Mouse (Mus musculus): ENCODE measurements around the gene Chst10. TPM values are rescaled to one million over a fixed set of nuclear protein-coding genes. Genes with fewer than 3 reads are reported as not detected.

Chst10 gene
- polyA plus RNA-seq, 1 experiment from 2014 or later = 2.9 TPM

DNA sequence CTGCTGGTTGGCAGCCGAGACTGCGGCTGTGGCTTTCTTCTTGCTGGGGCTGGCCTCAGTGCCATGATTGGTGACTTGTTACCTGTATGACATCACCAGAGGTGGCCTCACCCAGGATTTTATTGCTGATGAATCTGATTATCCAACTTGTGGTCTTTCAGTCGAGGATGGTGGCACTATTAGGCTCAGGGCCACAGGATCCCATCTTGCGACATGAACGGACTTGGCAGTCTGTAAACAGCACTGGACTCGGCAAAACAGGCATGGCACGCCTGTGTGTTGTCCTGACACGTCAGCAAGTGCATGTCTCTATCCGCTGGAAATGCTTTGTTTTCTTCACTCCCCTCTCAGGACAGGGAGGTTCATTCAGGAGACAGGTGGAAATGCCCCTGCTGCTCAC, 33.6 kb downstream of the Chst10 start:
- H3K4me3 ChIP-seq (replicated peaks) = no peak overlapping the region

GRCm38 (mm10) chr1:38862213-38862612, 35.7 kb downstream of the Chst10 start:
- Histone ChIP-seq H3K4me3 (replicated peaks) (no peak overlapping the region), H3K27ac (no peak overlapping the region), H3K4me1 (no peaks in the 10 kb centered on the region), H3K9ac (no peak overlapping the region), H3K27me3 (replicated peaks) (no peaks in the 10 kb centered on the region), H3K9me3 (no peaks in the 10 kb centered on the region), H3K36me3 (no peaks in the 10 kb centered on the region), H3K4me2 (no peak overlapping the region)
- no peak for ATAC-seq (ENCODE audit: insufficient read depth, low FRiP score, low read depth)
- WGBS = 20% methylated on average over 4 of the region's 4 CpGs

More for the DNA sequence above, 33.6 kb downstream of the Chst10 start:
- no peak overlapping the region for H3K27ac ChIP-seq
- WGBS = 76% methylated on average over 9 of the region's 9 CpGs
- no peak overlapping the region for H3K4me2 ChIP-seq
- H3K9ac ChIP-seq = no peak overlapping the region
- H3K36me3 ChIP-seq = no peaks in the 10 kb centered on the region
- no peaks in the 10 kb centered on the region for H3K27me3 ChIP-seq (replicated peaks)
- no peaks in the 10 kb centered on the region for H3K4me1 ChIP-seq
- no peaks in the 10 kb centered on the region for H3K9me3 ChIP-seq
- ATAC-seq (ENCODE audit: insufficient read depth, low FRiP score, low read depth) = no peak

DNA sequence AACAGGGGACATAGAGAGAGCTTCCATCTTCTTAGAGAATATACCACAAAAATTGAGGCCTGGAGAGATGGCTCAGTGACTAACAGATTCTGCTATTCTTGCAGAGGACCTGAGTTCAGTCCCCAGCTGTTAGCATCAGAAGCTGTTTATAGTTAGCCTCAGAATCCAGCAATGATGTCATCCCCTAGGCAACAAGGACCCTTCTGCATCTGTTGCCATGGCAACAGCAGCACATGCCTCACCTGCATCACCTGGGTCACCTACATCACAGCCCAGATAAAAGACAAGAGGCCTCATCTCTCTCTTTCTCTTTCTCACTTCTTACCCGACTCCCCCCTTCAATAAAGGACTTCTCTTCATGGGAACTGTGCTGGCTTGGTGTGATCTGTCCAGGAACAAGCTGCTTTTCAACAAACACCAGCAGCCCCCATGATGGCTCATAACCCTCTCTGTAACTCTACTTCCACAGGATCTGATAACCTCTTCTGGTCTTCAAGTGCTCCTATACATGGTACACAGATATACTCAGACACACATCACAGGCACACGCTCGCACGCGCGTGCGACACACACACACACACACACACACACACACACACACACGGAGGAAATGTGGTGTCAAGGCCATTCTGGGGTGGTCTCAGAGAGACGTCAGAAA, 37.0 kb downstream of the Chst10 start:
- ATAC-seq (ENCODE audit: insufficient read depth, low FRiP score, low read depth) = no peak
- Histone ChIP-seq H3K9me3 (no peaks in the 10 kb centered on the region), H3K4me1 (no peaks in the 10 kb centered on the region), H3K4me2 (no peak overlapping the region), H3K9ac (no peak overlapping the region), H3K36me3 (no peaks in the 10 kb centered on the region), H3K4me3 (replicated peaks) (no peak overlapping the region), H3K27ac (no peak overlapping the region), H3K27me3 (replicated peaks) (no peaks in the 10 kb centered on the region)
- WGBS = 87% methylated on average over 9 of the region's 9 CpGs

DNA sequence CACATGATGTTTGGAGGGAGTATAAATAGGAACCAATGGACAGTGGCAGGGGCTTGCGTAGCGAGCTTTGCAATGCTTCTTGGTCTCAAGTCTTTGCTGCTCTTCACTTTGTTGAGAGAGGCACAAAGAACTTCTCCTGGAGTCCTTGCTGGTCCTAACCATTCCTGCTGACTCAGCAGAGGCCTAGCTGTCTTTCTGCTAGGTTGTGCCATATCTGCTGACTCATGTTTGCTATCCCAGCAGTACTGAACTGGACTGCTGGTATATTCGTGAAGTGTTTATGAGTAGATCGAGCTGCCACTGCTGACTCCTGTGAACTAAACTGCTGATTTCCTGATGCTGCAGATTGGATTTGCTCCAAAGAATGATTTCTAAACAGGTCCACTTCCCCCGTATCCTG, 37.8 kb downstream of the Chst10 start:
- ATAC-seq (ENCODE audit: insufficient read depth, low FRiP score, low read depth) = no peak

DNA sequence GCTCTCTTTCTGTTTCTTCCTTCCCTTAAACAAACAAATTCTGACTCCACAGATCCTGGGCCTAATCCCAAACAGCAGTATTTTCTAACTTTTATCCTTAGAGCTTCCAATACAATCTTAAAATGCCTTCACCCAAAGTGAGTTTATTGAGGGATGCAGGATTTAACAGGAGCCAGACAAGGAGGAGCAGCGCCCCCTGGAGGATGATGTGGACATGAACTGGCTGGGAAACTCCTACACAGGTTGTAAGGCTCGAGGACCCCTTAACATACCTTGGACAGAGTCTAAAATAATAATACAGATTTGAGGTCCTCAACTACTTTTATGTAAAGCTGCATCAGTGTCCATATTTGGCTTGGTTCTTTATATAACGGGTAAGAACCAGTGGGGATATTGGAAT, 41.8 kb downstream of the Chst10 start:
- peak overlapping the region; percentile 17; the same call in 1 of the 2 replicates for H3K4me2 ChIP-seq
- no peaks in the 10 kb centered on the region for H3K36me3 ChIP-seq
- WGBS = 21% methylated on average over 3 of the region's 3 CpGs
- no peaks in the 10 kb centered on the region for H3K9me3 ChIP-seq
- H3K27ac ChIP-seq = no peak overlapping the region
- no peaks in the 10 kb centered on the region for H3K27me3 ChIP-seq (replicated peaks)
- H3K9ac ChIP-seq = no peak overlapping the region
- no peak overlapping the region for H3K4me3 ChIP-seq (replicated peaks)
- no peaks in the 10 kb centered on the region for H3K4me1 ChIP-seq
- no peak for ATAC-seq (ENCODE audit: insufficient read depth, low FRiP score, low read depth)

More for the DNA sequence above, 37.8 kb downstream of the Chst10 start:
- no peak overlapping the region for H3K4me3 ChIP-seq (replicated peaks)
- H3K4me2 ChIP-seq = no peak overlapping the region
- 67% methylated on average over 5 of the region's 5 CpGs for WGBS
- H3K27me3 ChIP-seq (replicated peaks) = no peaks in the 10 kb centered on the region
- no peak overlapping the region for H3K27ac ChIP-seq
- H3K9me3 ChIP-seq = no peaks in the 10 kb centered on the region
- no peak overlapping the region for H3K9ac ChIP-seq
- no peaks in the 10 kb centered on the region for H3K4me1 ChIP-seq
- no peaks in the 10 kb centered on the region for H3K36me3 ChIP-seq

DNA sequence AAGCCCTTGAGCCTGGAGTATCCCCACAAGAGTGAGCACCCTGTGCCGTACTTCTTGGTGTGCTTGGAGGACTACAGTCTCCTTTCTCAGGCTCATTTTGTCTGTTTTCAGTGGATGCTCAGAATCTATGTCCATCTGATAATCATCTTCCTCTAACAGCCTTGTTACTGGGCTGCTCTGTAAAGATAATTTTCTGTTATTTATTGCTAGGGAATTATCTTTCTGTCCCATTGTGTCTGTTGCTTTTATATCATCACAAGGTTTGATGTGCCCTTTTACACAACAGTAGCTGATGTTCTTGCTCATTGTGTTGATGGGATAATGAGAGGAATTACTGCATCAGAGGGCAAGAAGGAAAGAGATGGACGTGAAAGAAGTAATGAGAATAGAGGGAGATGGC, 45.7 kb downstream of the Chst10 start:
- 53% methylated on average over 2 of the region's 2 CpGs for WGBS
- no peaks in the 10 kb centered on the region for H3K36me3 ChIP-seq
- H3K4me3 ChIP-seq (replicated peaks) = no peak overlapping the region
- no peaks in the 10 kb centered on the region for H3K9me3 ChIP-seq
- ATAC-seq (ENCODE audit: insufficient read depth, low FRiP score, low read depth) = no peak
- H3K4me2 ChIP-seq = no peak overlapping the region
- H3K4me1 ChIP-seq = no peaks in the 10 kb centered on the region
- H3K9ac ChIP-seq = no peak overlapping the region
- no peak overlapping the region for H3K27ac ChIP-seq
- H3K27me3 ChIP-seq (replicated peaks) = no peaks in the 10 kb centered on the region

DNA sequence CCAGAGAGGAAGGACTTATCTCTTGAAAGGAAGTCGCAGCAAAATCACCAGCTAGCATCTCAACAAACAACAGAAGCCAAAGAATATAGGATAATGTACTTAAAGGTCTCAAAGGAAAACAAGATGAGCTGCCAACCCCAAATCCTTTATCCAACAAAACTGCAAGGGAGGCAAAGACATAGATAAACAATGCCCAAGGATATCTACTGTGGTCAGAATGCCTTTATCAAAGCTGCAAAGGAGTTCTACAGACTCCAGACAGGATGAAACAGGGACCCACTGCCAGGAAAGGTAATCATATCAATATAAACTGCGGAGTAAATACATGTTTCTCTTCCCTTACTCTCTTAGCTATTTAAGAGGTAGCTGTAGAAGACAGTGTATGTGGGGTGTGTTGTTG, 47.3 kb downstream of the Chst10 start:
- no peak overlapping the region for H3K27ac ChIP-seq
- H3K4me1 ChIP-seq = no peaks in the 10 kb centered on the region
- no peaks in the 10 kb centered on the region for H3K36me3 ChIP-seq
- WGBS = 80% methylated on average over 2 of the region's 2 CpGs
- H3K4me2 ChIP-seq = no peak overlapping the region
- no peak overlapping the region for H3K9ac ChIP-seq
- H3K27me3 ChIP-seq (replicated peaks) = no peaks in the 10 kb centered on the region
- no peak for ATAC-seq (ENCODE audit: insufficient read depth, low FRiP score, low read depth)
- no peak overlapping the region for H3K4me3 ChIP-seq (replicated peaks)
- H3K9me3 ChIP-seq = no peaks in the 10 kb centered on the region

DNA sequence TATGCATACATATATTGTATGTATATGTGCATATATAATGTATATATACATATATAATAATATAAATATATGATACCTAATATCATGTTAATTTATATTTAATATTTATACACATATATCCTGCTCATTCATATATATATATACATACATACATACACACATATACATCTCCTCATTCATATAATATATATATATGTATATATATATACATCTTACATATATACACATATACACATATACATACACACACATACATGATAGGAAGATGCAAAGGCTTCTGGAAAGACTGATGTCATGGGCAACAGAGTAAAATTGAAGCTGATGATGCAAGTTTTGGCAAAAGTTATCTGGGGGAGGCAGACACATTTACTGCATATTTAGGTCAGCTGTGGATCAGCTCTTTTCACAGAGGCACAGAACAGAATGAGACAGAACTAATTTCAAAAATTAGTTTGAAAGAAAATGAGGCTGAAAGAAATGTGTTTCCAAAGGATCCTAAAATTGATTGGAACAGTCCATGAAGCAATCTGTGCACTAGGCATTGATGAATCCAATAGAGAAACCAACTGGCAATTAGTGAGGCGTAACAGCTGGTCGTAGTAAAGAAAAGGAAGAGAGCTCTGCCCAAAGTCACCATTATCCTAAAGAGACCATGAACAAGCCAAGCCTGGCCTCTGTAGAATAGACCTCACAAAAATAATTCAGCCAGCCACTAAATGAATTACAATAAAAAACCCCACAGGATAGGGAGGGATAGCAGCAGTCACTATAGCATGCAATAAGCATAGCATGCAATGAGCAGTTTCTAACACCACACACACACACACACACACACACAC, 49.3 kb downstream of the Chst10 start:
- H3K27me3 ChIP-seq (replicated peaks) = no peaks in the 10 kb centered on the region
- WGBS = 78% methylated on average over 2 of the region's 2 CpGs

DNA sequence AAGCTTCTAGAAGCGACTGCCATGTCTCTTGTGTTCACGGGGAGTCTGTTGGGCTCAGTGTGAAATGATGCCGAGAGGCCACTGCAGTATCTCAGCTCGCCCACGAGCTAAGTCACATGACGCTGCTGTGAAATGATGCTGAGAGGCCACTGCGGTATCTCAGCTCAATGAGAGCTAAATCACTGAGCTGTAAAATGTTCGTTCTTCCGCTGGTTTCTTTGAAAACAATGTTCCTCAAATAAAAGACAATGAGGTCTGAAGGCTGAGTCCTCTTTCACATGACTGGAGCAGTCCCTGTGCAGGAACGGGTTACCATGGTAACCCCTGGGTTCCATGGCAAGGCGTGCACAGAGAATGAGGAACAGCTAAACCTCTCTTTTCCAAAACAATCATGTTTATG, 50.0 kb downstream of the Chst10 start:
- WGBS = 64% methylated on average over 11 of the region's 11 CpGs
- Histone ChIP-seq H3K27me3 (replicated peaks) (no peaks in the 10 kb centered on the region), H3K9me3 (no peaks in the 10 kb centered on the region), H3K9ac (no peak overlapping the region), H3K4me3 (replicated peaks) (no peak overlapping the region), H3K27ac (no peak overlapping the region), H3K4me1 (no peaks in the 10 kb centered on the region), H3K4me2 (no peak overlapping the region), H3K36me3 (no peaks in the 10 kb centered on the region)
- ATAC-seq (ENCODE audit: insufficient read depth, low FRiP score, low read depth) = no peak

More for the DNA sequence above, 49.3 kb downstream of the Chst10 start:
- no peak overlapping the region for H3K9ac ChIP-seq
- H3K36me3 ChIP-seq = no peaks in the 10 kb centered on the region
- ATAC-seq (ENCODE audit: insufficient read depth, low FRiP score, low read depth) = no peak
- no peak overlapping the region for H3K4me3 ChIP-seq (replicated peaks)
- no peaks in the 10 kb centered on the region for H3K9me3 ChIP-seq
- H3K4me1 ChIP-seq = no peaks in the 10 kb centered on the region
- no peak overlapping the region for H3K4me2 ChIP-seq
- H3K27ac ChIP-seq = no peak overlapping the region

DNA sequence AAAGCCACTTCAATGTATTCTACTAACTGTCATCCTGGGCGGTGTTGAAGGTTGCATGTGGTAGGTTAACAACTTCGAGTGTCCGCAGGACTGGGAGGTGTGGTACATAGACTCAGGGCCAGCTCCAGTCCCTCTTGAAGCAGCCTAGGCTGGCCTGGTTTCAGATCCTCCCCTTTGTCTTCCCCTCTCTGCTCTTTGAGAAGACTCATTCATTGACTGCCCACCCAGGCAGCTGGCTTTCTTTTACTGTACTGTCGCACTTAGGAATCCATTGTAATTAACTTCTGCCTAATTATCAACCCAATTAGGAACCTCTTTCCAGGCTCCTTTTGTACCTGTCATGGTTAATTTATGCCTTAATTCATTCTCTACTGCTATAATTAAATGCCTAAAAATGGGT, 54.7 kb downstream of the Chst10 start:
- 69% methylated on average over 4 of the region's 4 CpGs for WGBS
- Histone ChIP-seq H3K27ac (no peak overlapping the region), H3K27me3 (replicated peaks) (no peaks in the 10 kb centered on the region), H3K9ac (no peak overlapping the region), H3K4me1 (no peaks in the 10 kb centered on the region), H3K4me2 (no peak overlapping the region), H3K36me3 (no peaks in the 10 kb centered on the region), H3K4me3 (replicated peaks) (no peak overlapping the region), H3K9me3 (no peaks in the 10 kb centered on the region)
- no peak for ATAC-seq (ENCODE audit: insufficient read depth, low FRiP score, low read depth)

DNA sequence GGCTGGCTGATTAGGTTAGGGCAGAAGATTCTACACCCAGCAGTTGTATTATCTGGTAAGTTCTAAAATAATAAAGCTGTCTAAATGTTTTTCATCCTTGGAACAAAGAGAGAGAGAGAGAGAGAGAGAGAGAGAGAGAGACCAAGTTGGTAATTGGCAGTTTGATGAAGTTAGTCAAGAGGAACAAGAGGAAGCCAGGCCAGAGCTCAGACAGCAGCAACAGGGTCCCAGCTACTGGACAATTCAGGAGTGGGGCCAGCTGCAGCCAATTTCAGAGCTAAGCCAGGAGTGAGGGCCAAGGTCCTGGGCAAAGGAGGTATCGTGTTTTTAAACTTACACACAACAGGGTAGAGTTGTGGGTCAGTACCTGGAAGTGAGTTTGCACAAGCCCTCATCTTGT, 55.1 kb downstream of the Chst10 start:
- no peak overlapping the region for H3K4me2 ChIP-seq
- no peaks in the 10 kb centered on the region for H3K9me3 ChIP-seq
- H3K27ac ChIP-seq = no peak overlapping the region
- no peaks in the 10 kb centered on the region for H3K27me3 ChIP-seq (replicated peaks)
- no peaks in the 10 kb centered on the region for H3K36me3 ChIP-seq
- H3K9ac ChIP-seq = no peak overlapping the region
- no peaks in the 10 kb centered on the region for H3K4me1 ChIP-seq
- no peak overlapping the region for H3K4me3 ChIP-seq (replicated peaks)
- 78% methylated on average over 1 of the region's 1 CpGs for WGBS
- ATAC-seq (ENCODE audit: insufficient read depth, low FRiP score, low read depth) = no peak

- ATAC-seq (ENCODE audit: insufficient read depth, low FRiP score, low read depth) = no peak
- H3K36me3 ChIP-seq = no peaks in the 10 kb centered on the region
- WGBS = 32% methylated on average over 1 of the region's 1 CpGs
These were observed 58.0 kb downstream of the Chst10 start for GRCm38 (mm10) chr1:38839944-38840343.

More at GRCm38 (mm10) chr1:38839944-38840343, 58.0 kb downstream of the Chst10 start:
- Histone ChIP-seq H3K27ac (no peak overlapping the region), H3K27me3 (replicated peaks) (peaks cover 17% of the 10 kb centered on the region), H3K9me3 (no peaks in the 10 kb centered on the region), H3K4me2 (no peak overlapping the region), H3K9ac (no peak overlapping the region), H3K4me3 (replicated peaks) (no peak overlapping the region), H3K4me1 (peaks cover 3% of the 10 kb centered on the region)

All from stomach, embryonic 15.5 days (tissue).